Mouse (Mus musculus) embryonic fibroblast, embryonic 13.5 days (primary cell): ENCODE data around the gene A030005L19Rik. TPM values are rescaled to one million over a fixed set of nuclear protein-coding genes. Genes with fewer than 3 reads are reported as not detected.
"Not testable (repeated sequence)": the region's sequence is repeated elsewhere in the genome, so short reads cannot be mapped to it uniquely, and the experiment has no call there.

Experiments
- H3K27ac ChIP-seq: 2 replicates; pipeline ENCODE4 v1.5.1; 2012; ENCODE audit warnings: low read length, control low read depth, inconsistent platforms; ENCODE audit not compliant: insufficient read depth
- H3K4me1 ChIP-seq: 2 replicates; pipeline ENCODE4 v1.6.1; 2011; ENCODE audit warnings: low read length; ENCODE audit not compliant: control insufficient read depth, insufficient read depth
- H3K4me3 ChIP-seq: 2 replicates; pipeline ENCODE4 v1.5.1; 2011; ENCODE audit warnings: mild to moderate bottlenecking, control low read depth, low read length; ENCODE audit not compliant: insufficient read depth
- CTCF ChIP-seq: IDR thresholded peaks from 2 replicates; pipeline ENCODE4 v1.5.1; 2011; ENCODE audit warnings: mild to moderate bottlenecking, control low read depth, low read length, moderate library complexity, borderline replicate concordance; ENCODE audit not compliant: insufficient read depth
- POLR2A ChIP-seq: IDR thresholded peaks from 2 replicates; pipeline ENCODE4 v1.6.1; 2011; ENCODE audit warnings: low read depth, mild to moderate bottlenecking, control low read depth, low read length, moderate library complexity
- polyA plus RNA-seq: library from polyadenylated mRNA; stranded (reverse); fragments of >200 nt; gene quantifications from 2 replicates; pipeline ENCODE4 v1.2.4, GENCODE M21; 2011; ENCODE audit warnings: low read depth; ENCODE audit not compliant: missing spikeins, insufficient read length

The A030005L19Rik gene
- polyA plus RNA-seq, result 1.1 TPM in 1 of 2 replicates, not detected in the other

- no peak for TF ChIP-seq POLR2A
- TF ChIP-seq CTCF, result no peak
- Histone ChIP-seq H3K4me3 (no peak within 1 kb of the TSS), H3K4me1 (no peaks in the 10 kb centered on the region), H3K27ac (no peak within 1 kb of the TSS)
Observed at GRCm38 (mm10) chr1:82913025-82913424, at the start of gene A030005L19Rik. TSS of gene A030005L19Rik (plus strand) at chr1:82913325.

GRCm38 (mm10) chr1:82870202-82870601, 42.9 kb upstream of the A030005L19Rik start:
- no peak overlapping the region for H3K4me3 ChIP-seq
- H3K4me1 ChIP-seq, result no peaks in the 10 kb centered on the region
- no peak overlapping the region for H3K27ac ChIP-seq
- no peak for TF ChIP-seq CTCF
- no peak for TF ChIP-seq POLR2A

GRCm38 (mm10) chr1:82879172-82879571, 34.0 kb upstream of the A030005L19Rik start:
- Histone ChIP-seq H3K27ac (no peak overlapping the region), H3K4me1 (no peaks in the 10 kb centered on the region), H3K4me3 (no peak overlapping the region)
- TF ChIP-seq POLR2A, result no peak
- TF ChIP-seq CTCF, result no peak

- H3K4me1 ChIP-seq, result no peaks in the 10 kb centered on the region
- no peak for TF ChIP-seq CTCF
- no peak for TF ChIP-seq POLR2A
- no peak overlapping the region for H3K4me3 ChIP-seq
- no peak overlapping the region for H3K27ac ChIP-seq
Observed at GRCm38 (mm10) chr1:82880196-82880595, 32.9 kb upstream of the A030005L19Rik start.

GRCm38 (mm10) chr1:82893269-82893668, 19.9 kb upstream of the A030005L19Rik start:
- TF ChIP-seq CTCF, result no peak
- no peak for TF ChIP-seq POLR2A
- no peaks in the 10 kb centered on the region for H3K4me1 ChIP-seq
- H3K27ac ChIP-seq, result no peak overlapping the region
- no peak overlapping the region for H3K4me3 ChIP-seq

GRCm38 (mm10) chr1:82900567-82900966, 12.6 kb upstream of the A030005L19Rik start:
- Histone ChIP-seq H3K27ac (no peak overlapping the region), H3K4me3 (no peak overlapping the region), H3K4me1 (no peaks in the 10 kb centered on the region)
- TF ChIP-seq CTCF (no peak), POLR2A (no peak)

- TF ChIP-seq CTCF, result no peak
- TF ChIP-seq POLR2A, result no peak
- H3K4me3 ChIP-seq, result no peak overlapping the region
- H3K4me1 ChIP-seq, result no peaks in the 10 kb centered on the region
- H3K27ac ChIP-seq, result no peak overlapping the region
Observed at GRCm38 (mm10) chr1:82901201-82901600, 11.9 kb upstream of the A030005L19Rik start.

GRCm38 (mm10) chr1:82905886-82906285, 7.2 kb upstream of the A030005L19Rik start:
- H3K4me3 ChIP-seq, result no peak overlapping the region
- no peaks in the 10 kb centered on the region for H3K4me1 ChIP-seq
- TF ChIP-seq POLR2A, result no peak
- no peak for TF ChIP-seq CTCF
- no peak overlapping the region for H3K27ac ChIP-seq

GRCm38 (mm10) chr1:82913434-82913833, 309 bp downstream of the A030005L19Rik start:
- H3K27ac ChIP-seq, H3K4me3 ChIP-seq, H3K4me1 ChIP-seq: not testable (repeated sequence)

GRCm38 (mm10) chr1:82924650-82925049, 11.5 kb downstream of the A030005L19Rik start, which contains the start of gene A030014E15Rik:
TSS of gene A030014E15Rik (plus strand) at chr1:82924917.
- Histone ChIP-seq H3K27ac (no peak within 1 kb of the TSS), H3K4me3 (no peak within 1 kb of the TSS), H3K4me1 (no peaks in the 10 kb centered on the region)
- TF ChIP-seq POLR2A, result no peak

GRCm38 (mm10) chr1:82930558-82930957, 17.4 kb downstream of the A030005L19Rik start:
- not testable (repeated sequence) for H3K4me3 ChIP-seq, H3K4me1 ChIP-seq, H3K27ac ChIP-seq

GRCm38 (mm10) chr1:82931326-82931725, 18.2 kb downstream of the A030005L19Rik start, which contains the start of gene Gm6217:
TSS of gene Gm6217 (minus strand) at chr1:82931399.
- H3K4me1 ChIP-seq, H3K27ac ChIP-seq, H3K4me3 ChIP-seq: not testable (repeated sequence)
